Comparison of ENCODE assay signal across 8 mouse cellular contexts in genomic region chr3:87886004-87886365, GRCm38 (mm10). TPM values are rescaled to one million over a fixed set of nuclear protein-coding genes. Genes with fewer than 3 reads are reported as not detected.
A peak's percentile ranks its signal among the peaks of the same experiment; 100 is the strongest.
DNase-seq lines count a peak whose midpoint lies in the region; ATAC-seq and TF ChIP-seq lines count a peak whose summit lies in the region.

No protein-coding gene starts in this region.

- no peak for TF ChIP-seq POLR2A in liver, adult 2 months (IDR thresholded peaks at IDR 0.05; ENCODE audit: extremely low read depth, insufficient read depth, low read length)

- peaks cover 9% of the 10 kb centered on the region; the same call in 1 of the 2 replicates for H3K4me1 ChIP-seq in liver, adult 2 months (ENCODE audit: control insufficient read depth, insufficient read depth, low read length)
- H3K4me1 ChIP-seq in neural tube, embryonic 14.5 days (ENCODE audit: control insufficient read depth, insufficient read depth, low read length), result peaks cover 10% of the 10 kb centered on the region

- no peaks in the 10 kb centered on the region for H3K27me3 ChIP-seq in liver, adult 2 months (ENCODE audit: control insufficient read depth, insufficient read depth, low read length)
- H3K27me3 ChIP-seq in neural tube, embryonic 14.5 days (ENCODE audit: control insufficient read depth, insufficient read depth, low read length), result no peaks in the 10 kb centered on the region; the same call in 1 of the 2 replicates

- intact Hi-C loops in gastrocnemius, postnatal 14 days (cut with DNase I; ENCODE audit: low total_unique reads), result no loop called here

- peak; percentile 51 to 59 for DNase-seq in frontal cortex, postnatal 14 days (ENCODE audit: low spot score in 2 of 2)
- no peak for DNase-seq in frontal cortex, adult 2 months (ENCODE audit: extremely low spot score in 1 of 2, low spot score in 1 of 2)
- DNase-seq in right cerebral cortex, postnatal 4 days, result peak; percentile 37
- DNase-seq in right cerebral cortex, postnatal 36 days (ENCODE audit: low spot score in 2 of 2), result no peak
- DNase-seq in gastrocnemius, postnatal 14 days, result peak; percentile 18
- no peak for DNase-seq in liver, adult 2 months (ENCODE audit: extremely low read depth, low read depth, low spot score)
- no peak for DNase-seq in T-cell, adult 2 months (ENCODE audit: low spot score)

- no peak overlapping the region for H3K27ac ChIP-seq in liver, adult 2 months (replicated peaks; ENCODE audit: insufficient read depth, low read depth, low read length)
- H3K27ac ChIP-seq in neural tube, embryonic 14.5 days (ENCODE audit: low read depth, low read length), result no peak overlapping the region

- H3K9me3 ChIP-seq in neural tube, embryonic 14.5 days (ENCODE audit: control insufficient read depth, low read length), result no peaks in the 10 kb centered on the region

- peaks cover 18% of the 10 kb centered on the region for H3K79me2 ChIP-seq in liver, adult 2 months (ENCODE audit: control insufficient read depth, insufficient read depth, low read length)

- H3K4me2 ChIP-seq in neural tube, embryonic 14.5 days (ENCODE audit: low read depth, low read length), result peak overlapping the region; percentile 41

- ATAC-seq in neural tube, embryonic 14.5 days (ENCODE audit: low read depth), result no peak

- 11% methylated on average over 10 of the region's 10 CpGs for WGBS in liver, adult 2 months
- 12% methylated on average over 10 of the region's 10 CpGs for WGBS in neural tube, embryonic 14.5 days

- no peak for TF ChIP-seq CTCF in liver, adult 2 months (IDR thresholded peaks at IDR 0.05; ENCODE audit: low read depth, low read length)

- no peaks in the 10 kb centered on the region for H3K36me3 ChIP-seq in liver, adult 2 months (ENCODE audit: control insufficient read depth, insufficient read depth, low read length)
- H3K36me3 ChIP-seq in neural tube, embryonic 14.5 days (ENCODE audit: control insufficient read depth, insufficient read depth, low read length), result no peaks in the 10 kb centered on the region

- 0 out of 2 replicates have a peak overlapping the region, but pooled peaks have one; percentile 31 for H3K9ac ChIP-seq in liver, adult 2 months (ENCODE audit: low read depth, low read length)
- no peak overlapping the region for H3K9ac ChIP-seq in neural tube, embryonic 14.5 days (replicated peaks; ENCODE audit: low read depth, low read length)

- H3K4me3 ChIP-seq in liver, adult 2 months (ENCODE audit: insufficient read depth, low read depth, low read length), result peak overlapping the region; percentile 50
- peak overlapping the region; percentile 92 for H3K4me3 ChIP-seq in neural tube, embryonic 14.5 days (ENCODE audit: low read depth, low read length)

RNA-seq across cellular contexts. Expression of gene Prcc, which starts 0.6 kb away (rescaled TPM):
- polyA plus RNA-seq in frontal cortex, adult 2 months (2012; rRNA removed), result 38.8 and 40.2 TPM in 2 replicates
- 10 to 100 TPM; 40.1 to 40.5 TPM for total RNA-seq in gastrocnemius, postnatal 14 days (2021)
- 8.0 and 9.9 TPM in 2 replicates for total RNA-seq in liver, adult 2 months (2014; rRNA removed)
- polyA plus RNA-seq in liver, adult 2 months (2012; rRNA removed), result 15.1 and 16.8 TPM in 2 replicates
- 16.0 and 16.9 TPM in 2 replicates for polyA plus RNA-seq in neural tube, embryonic 14.5 days (2014; fragmentation: Nextera tagmentation; extraction: Ambion mirVana)

RNA-seq across cellular contexts. Expression of gene Hdgf, which starts 20.1 kb away (rescaled TPM):
- polyA plus RNA-seq in frontal cortex, adult 2 months (2012; rRNA removed), result 171 and 183 TPM in 2 replicates
- 100 to 1,000 TPM; 152 to 161 TPM for total RNA-seq in gastrocnemius, postnatal 14 days (2021)
- 58.8 and 64.5 TPM in 2 replicates for total RNA-seq in liver, adult 2 months (2014; rRNA removed)
- 74.7 and 87.3 TPM in 2 replicates for polyA plus RNA-seq in liver, adult 2 months (2012; rRNA removed)
- polyA plus RNA-seq in neural tube, embryonic 14.5 days (2014; fragmentation: Nextera tagmentation; extraction: Ambion mirVana), result 128 and 151 TPM in 2 replicates

RNA-seq across cellular contexts. Expression of gene Mrpl24, which starts 33.3 kb away (rescaled TPM):
- 80.0 and 80.7 TPM in 2 replicates for polyA plus RNA-seq in frontal cortex, adult 2 months (2012; rRNA removed)
- 10 to 100 TPM; 42.1 to 46.5 TPM for total RNA-seq in gastrocnemius, postnatal 14 days (2021)
- total RNA-seq in liver, adult 2 months (2014; rRNA removed), result 84.6 and 96.6 TPM in 2 replicates
- 35.3 and 37.9 TPM in 2 replicates for polyA plus RNA-seq in liver, adult 2 months (2012; rRNA removed)
- 53.5 and 58.9 TPM in 2 replicates for polyA plus RNA-seq in neural tube, embryonic 14.5 days (2014; fragmentation: Nextera tagmentation; extraction: Ambion mirVana)

RNA-seq across cellular contexts. Expression of gene Sh2d2a, which starts 39.4 kb away (rescaled TPM):
- polyA plus RNA-seq in frontal cortex, adult 2 months (2012; rRNA removed), result 0.02 and 0.06 TPM in 2 replicates
- under 1 TPM in 1 of 2 experiments, not detected in 1; 0.06 TPM for total RNA-seq in gastrocnemius, postnatal 14 days (2021)
- total RNA-seq in liver, adult 2 months (2014; rRNA removed), result 0.09 and 0.20 TPM in 2 replicates
- 0.39 and 0.83 TPM in 2 replicates for polyA plus RNA-seq in liver, adult 2 months (2012; rRNA removed)
- not detected in 2 replicates for polyA plus RNA-seq in neural tube, embryonic 14.5 days (2014; fragmentation: Nextera tagmentation; extraction: Ambion mirVana)

RNA-seq across cellular contexts. Expression of gene Isg20l2, which starts 44.1 kb away (rescaled TPM):
- polyA plus RNA-seq in frontal cortex, adult 2 months (2012; rRNA removed), result 12.9 and 13.9 TPM in 2 replicates
- total RNA-seq in gastrocnemius, postnatal 14 days (2021), result 1 to 10 TPM; 9.0 to 9.6 TPM
- 6.8 and 9.3 TPM in 2 replicates for total RNA-seq in liver, adult 2 months (2014; rRNA removed)
- 7.0 and 7.2 TPM in 2 replicates for polyA plus RNA-seq in liver, adult 2 months (2012; rRNA removed)
- 16.1 and 23.1 TPM in 2 replicates for polyA plus RNA-seq in neural tube, embryonic 14.5 days (2014; fragmentation: Nextera tagmentation; extraction: Ambion mirVana)

Comparison
In these comparisons a context has a peak if more than half of its experiments do, and no peak if none do; other contexts are left out.
1. DNase-seq: peak in frontal cortex, postnatal 14 days (2 of 2), right cerebral cortex, postnatal 4 days (single experiment) and gastrocnemius, postnatal 14 days (single experiment); none in frontal cortex, adult 2 months (0 of 2), right cerebral cortex, postnatal 36 days (0 of 2), liver, adult 2 months (single experiment) and T-cell, adult 2 months (single experiment).